Mouse (Mus musculus): Measurements from ENCODE around the gene Acbd3.

The Acbd3 gene

GRCm38 (mm10) chr1:180762180-180762579, 36.3 kb downstream of the Acbd3 start:
- no peak for DNase-seq (ENCODE audit: low read depth)

- no peak for DNase-seq (ENCODE audit: low read depth)
Measured at GRCm38 (mm10) chr1:180762679-180763078, 36.8 kb downstream of the Acbd3 start.

DNA sequence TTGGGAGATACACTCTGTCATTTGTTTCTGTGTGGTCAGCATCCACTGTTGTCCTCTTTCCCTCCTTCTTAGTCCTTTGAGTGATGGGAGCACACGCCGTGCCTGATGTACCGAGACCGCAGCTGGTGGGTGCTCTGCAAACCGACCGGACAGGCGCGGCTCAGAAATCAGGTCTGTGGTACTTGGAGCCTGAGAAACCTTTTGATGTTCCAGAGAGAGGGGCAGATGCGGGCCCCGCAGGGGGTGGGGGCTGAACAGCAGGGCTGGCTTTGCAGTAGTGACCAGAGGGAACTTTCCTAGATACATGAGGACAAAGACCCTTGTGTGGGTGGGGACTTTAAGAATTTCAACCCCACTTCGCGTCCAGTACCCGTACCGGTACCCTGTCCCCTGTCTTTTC, 37.5 kb downstream of the Acbd3 start:
- no peak for DNase-seq (ENCODE audit: low read depth)

GRCm38 (mm10) chr1:180763828-180764227, 38.0 kb downstream of the Acbd3 start:
- peak; percentile 92 for DNase-seq (ENCODE audit: low read depth)

DNA sequence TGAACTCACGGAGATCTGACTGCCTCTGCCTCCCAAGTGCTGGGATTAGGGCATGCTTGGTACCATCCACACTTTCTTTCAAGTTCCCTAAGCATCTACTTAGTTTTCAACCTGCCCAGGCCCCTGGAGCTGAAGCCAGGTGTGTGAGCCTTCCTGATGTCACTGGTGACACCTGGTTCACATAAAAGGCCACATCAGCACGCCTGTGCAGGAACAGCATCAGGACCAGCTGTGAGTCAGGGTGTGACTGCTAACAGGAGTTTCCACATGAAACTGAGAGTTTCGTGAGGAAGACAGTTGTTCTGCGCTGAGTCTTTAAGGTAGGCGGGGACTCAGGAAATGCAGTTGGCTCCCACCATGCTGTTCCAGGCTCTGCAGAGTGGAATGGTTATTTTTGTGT, 39.5 kb downstream of the Acbd3 start:
- DNase-seq (ENCODE audit: low read depth): no peak

DNA sequence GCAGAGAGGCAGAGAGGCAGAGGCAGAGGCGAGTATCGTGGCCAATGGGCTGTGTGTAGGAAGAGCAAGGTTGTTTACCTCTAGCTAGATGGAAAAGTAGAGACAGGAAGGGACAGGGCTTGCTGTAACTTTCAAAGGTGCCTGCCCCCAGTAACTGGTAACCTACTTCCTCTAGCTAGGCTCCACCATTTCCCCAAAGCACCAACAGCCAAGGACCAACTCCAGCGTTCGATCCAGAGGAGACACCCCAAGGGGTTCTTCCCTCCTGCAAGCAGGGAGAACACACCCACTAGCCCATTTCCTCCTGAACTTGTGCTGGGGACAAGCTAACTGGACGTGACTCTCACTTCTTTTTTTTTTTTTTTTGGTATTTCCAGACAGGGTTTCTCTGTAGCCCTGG, 40.7 kb downstream of the Acbd3 start:
- peak; percentile 66 for DNase-seq (ENCODE audit: low read depth)

DNA sequence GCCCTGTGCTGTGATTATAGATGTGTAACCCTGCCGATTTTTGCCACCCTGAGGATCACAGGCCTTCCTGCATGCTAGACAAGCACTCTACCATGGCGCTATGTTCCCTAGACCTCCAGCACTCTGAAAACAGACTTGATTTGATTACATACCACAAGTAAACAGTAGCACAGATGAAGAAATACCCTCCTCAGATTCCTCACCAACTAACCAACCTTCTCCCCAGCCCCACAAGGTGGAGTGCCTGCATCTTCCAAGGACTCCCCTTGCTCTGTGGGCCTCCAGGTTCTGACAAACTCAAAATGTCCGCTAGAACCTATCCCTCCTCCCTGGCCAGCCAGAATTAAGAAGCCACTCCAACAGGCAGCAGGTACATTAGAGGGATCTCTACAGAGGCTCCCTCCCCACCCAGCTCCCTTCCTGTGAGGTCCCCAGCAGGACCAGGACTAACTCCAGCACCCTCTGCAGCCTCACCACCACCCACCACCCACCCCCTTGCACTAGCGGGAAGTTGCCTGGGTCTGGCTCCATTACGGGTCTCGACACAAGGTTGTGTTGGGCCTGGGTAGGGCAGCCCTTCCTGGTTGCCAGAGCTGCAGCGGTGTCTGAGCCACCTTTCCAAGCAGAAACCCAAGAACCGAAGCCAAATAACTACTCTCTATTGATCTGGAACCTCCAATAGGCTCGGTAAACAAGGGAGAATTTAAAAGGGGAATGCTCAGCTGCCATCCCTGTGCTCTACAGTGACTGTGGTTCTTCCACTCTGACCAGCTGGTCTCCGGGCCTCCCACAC, 41.9 kb downstream of the Acbd3 start:
- peak; percentile 68 for DNase-seq (ENCODE audit: low read depth)

GRCm38 (mm10) chr1:180768334-180769168, 42.7 kb downstream of the Acbd3 start:
- peak; percentile 90 for DNase-seq (ENCODE audit: low read depth)

GRCm38 (mm10) chr1:180771306-180771705, 45.5 kb downstream of the Acbd3 start:
- no peak for DNase-seq (ENCODE audit: low read depth)

DNA sequence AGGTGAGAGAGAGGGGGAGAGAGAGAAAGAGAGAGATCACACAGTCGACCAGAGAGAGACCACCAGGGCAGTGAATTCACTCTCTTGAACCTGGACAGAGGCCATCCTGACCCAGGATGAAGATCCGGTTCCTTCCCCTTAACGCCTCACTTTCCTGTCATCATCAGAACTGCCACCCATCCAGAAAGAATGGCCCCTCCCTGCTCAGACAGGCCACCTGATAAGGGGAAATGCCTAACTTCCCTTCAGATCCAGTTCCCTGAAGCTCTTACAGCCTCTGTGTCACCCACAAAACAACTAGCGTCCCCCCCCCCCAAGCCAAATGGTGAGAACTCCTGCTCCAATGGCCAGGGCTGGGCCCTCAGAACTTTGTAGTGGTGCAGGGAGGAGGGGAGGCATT, 45.9 kb downstream of the Acbd3 start:
- no peak for DNase-seq (ENCODE audit: low read depth)

- no peak for DNase-seq (ENCODE audit: low read depth)
Measured at GRCm38 (mm10) chr1:180772291-180772690, 46.4 kb downstream of the Acbd3 start.

DNA sequence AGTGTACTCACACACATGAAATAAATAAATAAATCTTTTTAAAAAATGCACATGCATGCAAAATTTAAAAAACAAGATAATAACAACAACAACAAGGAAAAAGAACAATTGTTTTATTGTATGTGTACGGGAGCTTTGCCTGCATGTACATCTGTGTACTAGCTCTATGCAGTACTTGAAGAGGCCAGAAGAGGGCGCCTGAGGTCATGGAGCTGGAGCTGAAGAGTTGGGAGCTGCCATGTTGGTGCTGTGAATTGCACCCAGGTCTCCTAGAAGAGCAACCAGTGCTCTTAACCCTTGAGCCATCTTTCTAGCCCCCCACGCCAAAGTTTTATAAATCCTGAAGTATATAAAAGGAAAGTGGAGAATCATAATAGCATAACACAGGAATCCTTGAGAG, 48.8 kb downstream of the Acbd3 start:
- peak; percentile 81 for DNase-seq (ENCODE audit: low read depth)

- DNase-seq (ENCODE audit: low read depth): peak; percentile 51
Measured at GRCm38 (mm10) chr1:180775317-180775716, 49.5 kb downstream of the Acbd3 start.

- no peak for DNase-seq (ENCODE audit: low read depth)
Measured at GRCm38 (mm10) chr1:180775849-180776493, 50.1 kb downstream of the Acbd3 start.

- no peak for DNase-seq (ENCODE audit: low read depth)
Measured at GRCm38 (mm10) chr1:180776494-180776893, 50.7 kb downstream of the Acbd3 start.

- no peak for DNase-seq (ENCODE audit: low read depth)
Measured at GRCm38 (mm10) chr1:180777289-180777659, 51.4 kb downstream of the Acbd3 start.

DNA sequence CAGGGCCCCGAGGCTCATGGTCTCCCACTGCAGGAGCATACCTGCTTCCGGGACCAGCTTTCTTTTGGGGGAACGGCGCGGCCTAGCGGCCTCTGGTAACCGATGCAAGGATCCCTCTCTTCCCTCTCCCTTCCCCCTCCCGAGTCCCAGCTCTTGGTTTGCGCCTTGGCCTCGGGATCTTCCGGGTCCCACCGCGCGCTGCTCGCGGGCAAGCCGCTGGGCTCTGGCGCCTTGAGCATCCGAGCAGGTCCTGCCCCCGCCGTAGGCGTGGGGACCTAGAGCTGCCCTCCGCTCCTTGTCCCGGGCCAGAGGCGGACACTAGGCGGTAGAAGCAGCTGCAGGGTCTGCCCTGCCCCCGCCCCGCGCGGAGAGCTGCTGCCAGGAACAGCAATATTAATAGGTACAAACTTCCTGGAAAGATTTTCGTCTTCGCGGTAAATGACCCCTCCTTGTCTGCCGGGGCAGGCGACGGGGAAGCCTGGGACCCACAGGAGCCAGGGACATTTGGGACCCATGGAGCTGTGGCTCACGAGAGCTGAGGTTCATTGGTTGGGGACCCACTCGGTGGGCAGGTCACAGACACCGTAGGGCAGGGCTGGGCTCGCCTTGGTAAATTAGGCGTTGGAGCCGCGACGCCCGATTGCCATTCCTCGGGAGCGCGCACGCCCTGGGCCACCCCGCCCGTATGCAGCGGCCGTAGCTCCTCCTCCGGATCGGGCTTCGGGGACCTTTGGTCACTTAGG, 52.0 kb downstream of the Acbd3 start:
- DNase-seq (ENCODE audit: low read depth): peak; percentile 82

- no peak for DNase-seq (ENCODE audit: low read depth)
Measured at GRCm38 (mm10) chr1:180778403-180778754, 52.5 kb downstream of the Acbd3 start.

DNA sequence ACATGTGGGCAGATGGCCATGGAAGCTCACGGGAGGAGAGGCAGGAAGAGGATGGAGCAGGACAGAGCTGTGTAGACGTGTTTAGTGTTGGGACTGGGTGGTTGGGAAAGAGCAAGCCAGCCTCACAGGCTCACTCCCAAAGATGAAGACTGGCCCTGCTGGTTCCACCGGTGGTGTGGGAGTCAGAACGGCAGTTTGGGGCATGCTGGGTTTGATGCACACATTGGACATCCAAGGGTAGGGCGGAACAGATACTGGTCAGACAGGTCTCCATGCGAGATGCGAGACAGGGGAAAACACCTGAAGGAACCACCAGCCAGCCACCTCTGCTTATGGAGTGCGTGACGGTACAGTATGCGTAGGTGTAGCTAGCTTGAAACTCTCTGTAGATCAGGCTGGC, 53.1 kb downstream of the Acbd3 start:
- DNase-seq (ENCODE audit: low read depth): no peak

- no peak for DNase-seq (ENCODE audit: low read depth)
Measured at GRCm38 (mm10) chr1:180780291-180780690, 54.4 kb downstream of the Acbd3 start.

GRCm38 (mm10) chr1:180781250-180781649, 55.4 kb downstream of the Acbd3 start:
- no peak for DNase-seq (ENCODE audit: low read depth)

DNA sequence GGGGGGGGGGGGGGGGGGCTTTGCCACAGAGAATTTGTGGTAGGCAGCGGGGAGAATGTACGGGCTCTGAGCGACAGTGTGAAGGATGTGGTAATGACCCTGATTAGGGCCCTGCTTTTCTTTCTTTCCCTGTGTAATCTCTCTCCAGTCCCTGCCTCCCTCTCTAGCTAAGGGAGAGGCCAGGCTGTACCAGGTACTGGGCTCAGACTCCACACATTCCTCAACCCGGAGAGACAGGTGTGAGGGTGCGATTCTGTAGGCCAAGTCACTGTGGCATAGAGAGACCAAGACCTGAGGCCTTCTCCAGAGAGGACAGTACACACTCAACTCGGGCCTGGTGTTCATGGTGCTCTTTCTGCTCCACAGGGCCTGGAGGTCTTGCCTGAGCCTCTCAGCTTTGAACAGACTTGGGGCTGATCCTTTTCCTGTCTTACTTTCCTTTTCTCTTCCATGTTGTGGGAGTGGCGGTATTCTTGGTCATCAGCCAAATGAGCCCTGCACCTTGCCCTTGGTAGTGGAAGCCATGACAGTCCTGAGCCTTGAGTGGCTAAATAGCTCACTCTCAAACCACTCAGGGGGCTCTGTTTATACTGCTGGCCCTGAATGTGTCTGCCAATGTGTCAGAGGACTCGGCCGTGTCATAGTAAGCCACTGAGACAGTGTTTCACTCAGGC, 57.2 kb downstream of the Acbd3 start:
- no peak for DNase-seq (ENCODE audit: low read depth)

Measured in induced T-regulatory cell, adult 2 months (primary cell).